Mouse (Mus musculus) intestine, postnatal 0 days (tissue): ENCODE measurements at regions not wholly inside any gene's neighbourhood (a gene's known extent, or its start where the extent isn't known, plus 50 kb on each side); places are given as distances from the start of the nearest gene placed in this dataset.

Experiments
- ATAC-seq: fragments of 200-750 bp; cut with Nextera tagmentation; 2 replicates; pipeline ENCODE4 v1.8.0; 2017; ENCODE audit warnings: mild to moderate bottlenecking, moderate TSS enrichment, moderate library complexity
- H3K27ac ChIP-seq: fragments of 300-500 bp; sonication (generic); 2 replicates; pipeline ENCODE4 v1.5.1; 2014; ENCODE audit warnings: mild to moderate bottlenecking, low read depth, low read length, moderate library complexity
- H3K27me3 ChIP-seq: fragments of 300-500 bp; sonication (generic); replicated peaks from 2 replicates; pipeline ENCODE4 v1.6.1; 2014; ENCODE audit warnings: low read length, mixed read lengths; ENCODE audit not compliant: control insufficient read depth, insufficient read depth
- H3K36me3 ChIP-seq: fragments of 300-500 bp; sonication (generic); 2 replicates; pipeline ENCODE4 v1.6.1; 2014; ENCODE audit warnings: mild to moderate bottlenecking, moderate library complexity; ENCODE audit not compliant: control insufficient read depth, insufficient read depth
- H3K4me1 ChIP-seq: fragments of 300-500 bp; sonication (generic); replicated peaks from 2 replicates; pipeline ENCODE4 v1.6.1; 2014; ENCODE audit warnings: antibody characterized with exemption, low read length, mixed read lengths; ENCODE audit not compliant: control insufficient read depth, insufficient read depth
- H3K4me2 ChIP-seq: fragments of 300-500 bp; sonication (generic); replicated peaks from 2 replicates; pipeline ENCODE4 v1.6.1; 2014; ENCODE audit warnings: low read depth, mild to moderate bottlenecking, moderate library complexity
- H3K4me3 ChIP-seq: fragments of 300-500 bp; sonication (generic); 2 replicates; pipeline ENCODE4 v1.5.1; 2014; ENCODE audit warnings: low read depth, low read length
- H3K9ac ChIP-seq: fragments of 300-500 bp; sonication (generic); 2 replicates; pipeline ENCODE4 v1.6.1; 2014; ENCODE audit warnings: mild to moderate bottlenecking, low read depth, low read length
- H3K9me3 ChIP-seq: fragments of 300-500 bp; sonication (generic); 2 replicates; pipeline ENCODE4 v1.6.1; 2016; ENCODE audit warnings: mixed run types; ENCODE audit not compliant: control insufficient read depth
- CTCF ChIP-seq: sonication (generic); IDR thresholded peaks from 2 replicates; pipeline ENCODE4 v1.5.1; 2016; ENCODE audit warnings: low read depth, mild to moderate bottlenecking, control low read depth, antibody characterized with exemption, moderate library complexity
- WGBS: fragments of 180-500 bp; shearing (Covaris S2); extraction: QIAGEN DNeasy Blood & Tissue Kit; methylation state at CpG from one replicate; pipeline ENCODE4 v1.1.7; 2014; 5-methylcytosine and 5-hydroxymethylcytosine counted together

GRCm38 (mm10) chr3:33440905-33441304 is 297.9 kb upstream of the Pex5l start:
- H3K4me3 ChIP-seq = no peak overlapping the region
- H3K9ac ChIP-seq = no peak overlapping the region
- H3K4me1 ChIP-seq = no peaks in the 10 kb centered on the region
- 61% methylated on average over 2 of the region's 2 CpGs for WGBS
- H3K27me3 ChIP-seq = no peaks in the 10 kb centered on the region
- H3K4me2 ChIP-seq = no peak overlapping the region
- H3K9me3 ChIP-seq = no peaks in the 10 kb centered on the region
- no peaks in the 10 kb centered on the region for H3K36me3 ChIP-seq
- ATAC-seq = no peak
- no peak for TF ChIP-seq CTCF
- no peak overlapping the region for H3K27ac ChIP-seq

- H3K27ac ChIP-seq = no peak overlapping the region
- H3K36me3 ChIP-seq = no peaks in the 10 kb centered on the region
- no peaks in the 10 kb centered on the region for H3K27me3 ChIP-seq
- H3K4me3 ChIP-seq = no peak overlapping the region
- H3K9me3 ChIP-seq = no peaks in the 10 kb centered on the region
- no peak for ATAC-seq
- H3K4me2 ChIP-seq = no peak overlapping the region
- H3K9ac ChIP-seq = no peak overlapping the region
- H3K4me1 ChIP-seq = no peaks in the 10 kb centered on the region
- no peak for TF ChIP-seq CTCF
Observed at GRCm38 (mm10) chr3:33440500-33440899, 297.5 kb upstream of the Pex5l start.

GRCm38 (mm10) chr3:33416922-33417321 is 273.9 kb upstream of the Pex5l start:
- no peak for TF ChIP-seq CTCF
- H3K4me1 ChIP-seq = no peaks in the 10 kb centered on the region
- ATAC-seq = no peak
- no peaks in the 10 kb centered on the region for H3K27me3 ChIP-seq
- WGBS = 64% methylated on average over 3 of the region's 3 CpGs
- no peak overlapping the region for H3K4me2 ChIP-seq
- H3K9ac ChIP-seq = no peak overlapping the region
- no peak overlapping the region for H3K27ac ChIP-seq
- H3K36me3 ChIP-seq = no peaks in the 10 kb centered on the region
- no peak overlapping the region for H3K4me3 ChIP-seq
- no peaks in the 10 kb centered on the region for H3K9me3 ChIP-seq

- Histone ChIP-seq H3K9ac (no peak overlapping the region), H3K4me1 (no peaks in the 10 kb centered on the region), H3K36me3 (no peaks in the 10 kb centered on the region), H3K27me3 (no peaks in the 10 kb centered on the region), H3K4me2 (no peak overlapping the region), H3K9me3 (no peaks in the 10 kb centered on the region), H3K27ac (no peak overlapping the region), H3K4me3 (no peak overlapping the region)
- TF ChIP-seq CTCF = no peak
- 70% methylated on average over 1 of the region's 1 CpGs for WGBS
- ATAC-seq = no peak
Observed at GRCm38 (mm10) chr3:33416321-33416720, 273.3 kb upstream of the Pex5l start.

GRCm38 (mm10) chr3:33401904-33402303 is 258.9 kb upstream of the Pex5l start:
- H3K4me2 ChIP-seq = no peak overlapping the region
- H3K4me3 ChIP-seq = no peak overlapping the region
- TF ChIP-seq CTCF = no peak
- WGBS = 68% methylated on average over 2 of the region's 2 CpGs
- no peak for ATAC-seq
- H3K9me3 ChIP-seq = no peaks in the 10 kb centered on the region
- no peaks in the 10 kb centered on the region for H3K27me3 ChIP-seq
- no peak overlapping the region for H3K9ac ChIP-seq
- H3K4me1 ChIP-seq = no peaks in the 10 kb centered on the region
- no peak overlapping the region for H3K27ac ChIP-seq
- no peaks in the 10 kb centered on the region for H3K36me3 ChIP-seq

- Histone ChIP-seq H3K4me3 (no peak overlapping the region), H3K36me3 (no peaks in the 10 kb centered on the region), H3K9me3 (no peaks in the 10 kb centered on the region), H3K27me3 (no peaks in the 10 kb centered on the region), H3K9ac (no peak overlapping the region), H3K4me2 (no peak overlapping the region), H3K27ac (no peak overlapping the region), H3K4me1 (no peaks in the 10 kb centered on the region)
- WGBS = 68% methylated on average over 8 of the region's 8 CpGs
- no peak for ATAC-seq
- no peak for TF ChIP-seq CTCF
Observed at GRCm38 (mm10) chr3:33399321-33399720, 256.3 kb upstream of the Pex5l start.

GRCm38 (mm10) chr3:33398326-33398725 is 255.3 kb upstream of the Pex5l start:
- H3K36me3 ChIP-seq = no peaks in the 10 kb centered on the region
- 67% methylated on average over 2 of the region's 2 CpGs for WGBS
- H3K4me2 ChIP-seq = no peak overlapping the region

More at GRCm38 (mm10) chr3:33398326-33398725, 255.3 kb upstream of the Pex5l start:
- ATAC-seq = no peak
- Histone ChIP-seq H3K9me3 (no peaks in the 10 kb centered on the region), H3K4me1 (no peaks in the 10 kb centered on the region), H3K4me3 (no peak overlapping the region), H3K27ac (no peak overlapping the region), H3K27me3 (no peaks in the 10 kb centered on the region), H3K9ac (no peak overlapping the region)
- no peak for TF ChIP-seq CTCF
